Mouse (Mus musculus): ENCODE measurements around the gene Scaf8. TPM values are rescaled to one million over a fixed set of nuclear protein-coding genes. Genes with fewer than 3 reads are reported as not detected.
A peak's percentile ranks its signal among the peaks of the same experiment; 100 is the strongest.

Scaf8 gene
- polyA plus RNA-seq, 1 experiment: 16.3 TPM

DNA sequence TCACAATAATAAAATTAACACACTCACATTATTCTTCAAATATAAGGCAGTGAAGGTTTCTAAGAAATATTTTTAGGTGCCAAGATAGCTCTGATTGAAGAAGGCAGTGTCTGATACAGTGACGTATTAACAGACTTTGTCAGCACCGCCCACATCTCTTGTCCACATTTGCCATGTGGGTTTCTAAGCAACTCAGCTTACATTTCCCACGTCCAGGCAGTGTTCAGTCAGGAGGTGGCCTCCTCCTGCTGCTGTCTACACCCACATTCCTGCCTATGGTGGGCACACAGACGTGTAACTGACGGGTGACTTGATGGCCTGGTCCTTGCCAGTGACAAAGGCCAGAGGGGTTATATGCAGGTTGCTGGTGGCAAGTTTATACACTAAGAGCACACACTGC, 104.1 kb downstream of the Scaf8 start:
- no peak for TF ChIP-seq MYOG (IDR thresholded peaks at IDR 0.05; ENCODE audit: control insufficient read depth, extremely low read depth, insufficient read length)

DNA sequence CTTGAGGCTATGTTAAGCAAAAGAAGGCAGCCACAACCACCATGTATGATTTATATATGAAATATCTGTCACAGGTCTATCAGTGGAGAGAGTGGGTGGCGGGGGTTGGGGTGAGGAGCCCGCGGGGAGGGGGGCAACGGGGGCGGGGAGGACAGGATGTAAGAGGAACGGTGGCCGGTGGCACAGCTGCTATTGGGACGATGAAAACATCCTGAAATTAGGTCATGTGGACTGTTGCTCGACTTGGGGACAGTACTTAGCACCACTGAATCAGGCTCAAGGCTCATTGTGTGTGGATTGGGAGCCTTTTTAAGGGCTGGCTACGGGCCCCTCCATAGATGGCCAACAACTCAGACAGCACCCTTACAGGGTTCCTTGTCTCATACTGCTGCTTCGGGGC, 105.4 kb downstream of the Scaf8 start:
- H3K36me3 ChIP-seq (ENCODE audit: control insufficient read depth, insufficient read depth): peaks cover 11% of the 10 kb centered on the region
- no peak for TF ChIP-seq USF1 (IDR thresholded peaks at IDR 0.05; ENCODE audit: low read depth)
- TF ChIP-seq MAX (IDR thresholded peaks at IDR 0.05): no peak
- TF ChIP-seq MYOG (IDR thresholded peaks at IDR 0.05; ENCODE audit: control insufficient read depth, extremely low read depth, insufficient read length): no peak

More for the DNA sequence above, 104.1 kb downstream of the Scaf8 start:
- Histone ChIP-seq H3K79me2 (ENCODE audit: control insufficient read depth, insufficient read depth) (peaks cover 5% of the 10 kb centered on the region), H3ac (ENCODE audit: control insufficient read depth, insufficient read length, low read depth) (no peak overlapping the region), H3K27me3 (ENCODE audit: control insufficient read depth, insufficient read depth, insufficient read length) (no peaks in the 10 kb centered on the region), H3K79me3 (ENCODE audit: low read depth) (no peaks in the 10 kb centered on the region), H3K36me3 (ENCODE audit: control insufficient read depth, insufficient read depth) (peaks cover 20% of the 10 kb centered on the region), H3K4me3 (ENCODE audit: insufficient read depth, poor library complexity, severe bottlenecking) (no peak overlapping the region)

DNA sequence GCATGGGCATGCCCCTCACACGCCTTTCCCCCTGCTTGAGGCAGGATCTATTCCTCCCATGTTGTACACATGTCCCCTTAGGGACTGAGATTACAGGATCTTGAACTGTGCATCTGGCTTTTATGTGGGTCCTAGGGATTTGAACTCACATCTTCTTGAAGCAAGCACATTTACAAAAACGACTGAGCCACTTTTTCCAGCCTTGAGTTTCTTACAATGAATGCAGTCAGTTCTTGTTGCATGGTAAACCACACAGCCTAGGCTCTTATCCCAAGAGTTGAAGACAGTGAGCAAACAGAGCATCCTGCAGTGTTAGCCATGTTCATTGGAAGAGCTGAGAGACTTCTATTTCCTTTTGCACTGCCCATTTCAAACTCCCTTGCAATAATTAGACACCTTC, 108.3 kb downstream of the Scaf8 start:
- H3K36me3 ChIP-seq (ENCODE audit: control insufficient read depth, insufficient read depth): no peaks in the 10 kb centered on the region
- H3K4me3 ChIP-seq (ENCODE audit: insufficient read depth, poor library complexity, severe bottlenecking): no peak overlapping the region
- H3K27me3 ChIP-seq (ENCODE audit: control insufficient read depth, insufficient read depth, insufficient read length): no peaks in the 10 kb centered on the region
- H3K79me2 ChIP-seq (ENCODE audit: control insufficient read depth, insufficient read depth): peaks cover 5% of the 10 kb centered on the region
- H3K79me3 ChIP-seq (ENCODE audit: low read depth): no peaks in the 10 kb centered on the region
- no peak overlapping the region for H3ac ChIP-seq (ENCODE audit: control insufficient read depth, insufficient read length, low read depth)
- no peak for TF ChIP-seq MAX (IDR thresholded peaks at IDR 0.05)
- TF ChIP-seq FOSL1 (IDR thresholded peaks at IDR 0.05; ENCODE audit: insufficient read depth, low read length, poor library complexity, severe bottlenecking): no peak
- TF ChIP-seq CTCF (IDR thresholded peaks at IDR 0.05; ENCODE audit: control insufficient read depth, insufficient read depth, insufficient read length): no peak
- TF ChIP-seq MYOD1 (IDR thresholded peaks at IDR 0.05; ENCODE audit: control insufficient read depth, insufficient read length, low read depth): no peak
- TF ChIP-seq USF1 (IDR thresholded peaks at IDR 0.05; ENCODE audit: low read depth): no peak

More for the DNA sequence above, 105.4 kb downstream of the Scaf8 start:
- Histone ChIP-seq H3K4me3 (ENCODE audit: insufficient read depth, poor library complexity, severe bottlenecking) (no peak overlapping the region), H3K79me3 (ENCODE audit: low read depth) (no peaks in the 10 kb centered on the region), H3ac (ENCODE audit: control insufficient read depth, insufficient read length, low read depth) (no peak overlapping the region), H3K79me2 (ENCODE audit: control insufficient read depth, insufficient read depth) (peaks cover 5% of the 10 kb centered on the region), H3K27me3 (ENCODE audit: control insufficient read depth, insufficient read depth, insufficient read length) (no peaks in the 10 kb centered on the region)

- Histone ChIP-seq H3ac (ENCODE audit: control insufficient read depth, insufficient read length, low read depth) (no peak overlapping the region), H3K79me2 (ENCODE audit: control insufficient read depth, insufficient read depth) (peaks cover 5% of the 10 kb centered on the region), H3K36me3 (ENCODE audit: control insufficient read depth, insufficient read depth) (no peaks in the 10 kb centered on the region), H3K79me3 (ENCODE audit: low read depth) (no peaks in the 10 kb centered on the region), H3K27me3 (ENCODE audit: control insufficient read depth, insufficient read depth, insufficient read length) (no peaks in the 10 kb centered on the region), H3K4me3 (ENCODE audit: insufficient read depth, poor library complexity, severe bottlenecking) (no peak overlapping the region)
- no peak for TF ChIP-seq MYOG (IDR thresholded peaks at IDR 0.05; ENCODE audit: control insufficient read depth, extremely low read depth, insufficient read length)
- TF ChIP-seq MYOD1 (IDR thresholded peaks at IDR 0.05; ENCODE audit: control insufficient read depth, insufficient read length, low read depth): no peak
- TF ChIP-seq CEBPB (IDR thresholded peaks at IDR 0.05; ENCODE audit: low read depth): no peak
- TF ChIP-seq USF1 (IDR thresholded peaks at IDR 0.05; ENCODE audit: low read depth): no peak
- TF ChIP-seq FOSL1 (IDR thresholded peaks at IDR 0.05; ENCODE audit: insufficient read depth, low read length, poor library complexity, severe bottlenecking): no peak
- no peak for TF ChIP-seq MAX (IDR thresholded peaks at IDR 0.05)
- TF ChIP-seq CTCF (IDR thresholded peaks at IDR 0.05; ENCODE audit: control insufficient read depth, insufficient read depth, insufficient read length): no peak
Measured at GRCm38 (mm10) chr17:3223721-3224120, 108.9 kb downstream of the Scaf8 start.

- Histone ChIP-seq H3K79me2 (ENCODE audit: control insufficient read depth, insufficient read depth) (no peaks in the 10 kb centered on the region), H3ac (ENCODE audit: control insufficient read depth, insufficient read length, low read depth) (no peak overlapping the region), H3K4me3 (ENCODE audit: insufficient read depth, poor library complexity, severe bottlenecking) (no peak overlapping the region), H3K27me3 (ENCODE audit: control insufficient read depth, insufficient read depth, insufficient read length) (no peaks in the 10 kb centered on the region), H3K79me3 (ENCODE audit: low read depth) (no peaks in the 10 kb centered on the region), H3K36me3 (ENCODE audit: control insufficient read depth, insufficient read depth) (no peaks in the 10 kb centered on the region)
- TF ChIP-seq MYOG (IDR thresholded peaks at IDR 0.05; ENCODE audit: control insufficient read depth, extremely low read depth, insufficient read length): no peak
- peak; percentile 85 for TF ChIP-seq CTCF (IDR thresholded peaks at IDR 0.05; ENCODE audit: control insufficient read depth, insufficient read depth, insufficient read length)
Measured at GRCm38 (mm10) chr17:3224383-3225106, 109.8 kb downstream of the Scaf8 start.

DNA sequence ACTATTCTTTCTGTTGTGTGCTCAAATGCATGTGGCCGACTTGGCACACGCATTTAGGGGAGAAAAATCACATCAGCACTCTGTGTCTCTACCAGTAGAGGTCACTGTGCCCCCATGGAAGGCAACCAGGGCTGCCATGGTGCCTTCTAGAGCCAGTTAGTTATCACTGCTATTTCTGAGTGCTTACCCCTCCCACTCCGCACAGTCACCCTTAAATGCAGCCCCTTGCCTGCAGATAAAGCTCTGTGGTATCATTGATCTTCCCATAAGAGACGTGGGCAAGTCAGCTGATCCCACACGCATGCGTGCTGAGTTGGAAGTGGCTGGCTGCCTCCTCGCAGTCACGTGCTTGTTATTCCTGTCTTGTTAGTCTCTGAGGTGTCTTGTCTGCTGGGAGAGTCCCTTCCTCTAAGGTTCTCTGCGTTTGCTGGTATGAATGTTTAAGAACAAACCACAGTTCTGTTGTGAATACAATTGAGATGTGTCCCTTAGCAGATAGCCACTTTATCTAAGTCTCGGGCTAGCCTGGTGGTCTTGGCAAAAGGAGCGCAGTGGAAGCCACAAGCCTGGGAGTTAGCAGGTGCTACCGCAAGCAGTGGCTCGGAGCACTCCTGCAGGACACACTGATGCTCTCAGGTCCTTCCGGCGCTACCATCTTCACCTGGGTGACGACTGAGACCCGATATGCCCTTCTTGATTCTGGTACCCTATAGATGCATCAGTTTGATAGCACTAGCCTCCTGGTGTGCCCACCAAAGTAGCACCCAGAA, 115.6 kb downstream of the Scaf8 start:
- TF ChIP-seq MAX (IDR thresholded peaks at IDR 0.05) (no peak), CTCF (IDR thresholded peaks at IDR 0.05; ENCODE audit: control insufficient read depth, insufficient read depth, insufficient read length) (peak; percentile 67)
- no peak overlapping the region for H3K4me3 ChIP-seq (ENCODE audit: insufficient read depth, poor library complexity, severe bottlenecking)
- peaks cover 4% of the 10 kb centered on the region for H3K36me3 ChIP-seq (ENCODE audit: control insufficient read depth, insufficient read depth)
- H3K79me3 ChIP-seq (ENCODE audit: low read depth): no peaks in the 10 kb centered on the region
- no peak overlapping the region for H3ac ChIP-seq (ENCODE audit: control insufficient read depth, insufficient read length, low read depth)
- H3K79me2 ChIP-seq (ENCODE audit: control insufficient read depth, insufficient read depth): no peaks in the 10 kb centered on the region
- H3K27me3 ChIP-seq (ENCODE audit: control insufficient read depth, insufficient read depth, insufficient read length): no peaks in the 10 kb centered on the region

Data from C2C12 (cell line).